In the genomic region with DNA sequence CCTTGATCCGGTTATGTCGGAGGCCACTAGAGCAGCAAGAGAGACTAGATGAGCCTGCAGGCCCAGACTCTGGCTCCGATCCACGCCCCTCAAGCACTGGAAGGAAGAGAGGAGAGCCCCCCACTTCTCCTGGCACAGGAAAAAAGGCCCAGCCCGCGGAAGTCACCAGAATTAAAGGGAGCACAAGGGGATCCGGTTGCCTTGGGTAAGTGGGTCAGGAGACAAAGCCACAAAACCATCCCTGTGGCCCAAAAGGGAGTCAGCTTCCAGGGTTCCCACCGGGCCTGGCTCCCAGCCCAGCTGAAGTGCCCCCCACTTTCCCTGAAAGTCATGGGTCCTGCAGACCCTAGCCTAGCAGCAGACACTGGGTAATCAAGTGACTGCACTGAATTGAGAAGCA, we compare ENCODE assay signal across 22 mouse cellular contexts. TPM values are rescaled to one million over a fixed set of nuclear protein-coding genes. Genes with fewer than 3 reads are reported as not detected.
DNase-seq lines count a peak whose midpoint lies in the region; ATAC-seq lines count a peak whose summit lies in the region.
"Had no signal": no experiment of that assay in that cellular context is flagged by ENCODE, and none has a peak within 500 bp of the region (broad histone marks: within the 10 kb centered on the region; RNA-seq: fewer than 3 reads in every experiment).

No protein-coding gene starts in this region.

- no peaks in the 10 kb centered on the region for H3K27me3 ChIP-seq in hindbrain, embryonic 16.5 days (replicated peaks; ENCODE audit: control insufficient read depth, insufficient read depth, low read length)
- no peaks in the 10 kb centered on the region for H3K27me3 ChIP-seq in hindbrain, embryonic 11.5 days (ENCODE audit: control insufficient read depth, insufficient read depth, low read length)
- H3K27me3 ChIP-seq: forebrain, embryonic 15.5 days; liver, embryonic 13.5 days; midbrain, embryonic 15.5 days had no signal

- DNase-seq in cerebellum, adult 8-10 months: peak; percentile 4
- DNase-seq in hindbrain, embryonic 11.5 days (ENCODE audit: low spot score): no peak
- DNase-seq in lung, postnatal 10 days: peak; percentile 42
- no peak for DNase-seq in lung, postnatal 4 days
- DNase-seq in right cerebral cortex, postnatal 4 days: peak; percentile 46
- no peak for DNase-seq in right cerebral cortex, adult 18-20 months
- DNase-seq: adrenal gland, adult 8-10 months; embryo, embryonic 11 days; kidney, adult 11 months; liver, embryonic 13.5 days; lung, adult 2 months; thymus, adult 18-20 months; thymus, postnatal 36 days had no signal

- ATAC-seq in cerebellum, adult (ENCODE audit: insufficient number of reproducible peaks, low FRiP score, low TSS enrichment): no peak
- ATAC-seq in hindbrain, embryonic 16.5 days: peak; percentile 66; the same call in 1 of the 2 replicates
- ATAC-seq in hindbrain, embryonic 11.5 days (ENCODE audit: low FRiP score): no peak
- ATAC-seq: activated CD4-positive, CD25-positive, alpha-beta regulatory T cell, adult 4 months; forebrain, embryonic 15.5 days; midbrain, embryonic 15.5 days had no signal

- WGBS in hindbrain, embryonic 16.5 days: 64% methylated on average over 8 of the region's 8 CpGs
- WGBS in hindbrain, embryonic 11.5 days: 90% methylated on average over 8 of the region's 8 CpGs

- H3K4me2 ChIP-seq in hindbrain, embryonic 16.5 days (ENCODE audit: low read length): no peak overlapping the region
- H3K4me2 ChIP-seq in hindbrain, embryonic 11.5 days (replicated peaks; ENCODE audit: low read depth, low read length): no peak overlapping the region
- H3K4me2 ChIP-seq: forebrain, embryonic 15.5 days; liver, embryonic 13.5 days; midbrain, embryonic 15.5 days had no signal

- H3K9ac ChIP-seq in hindbrain, embryonic 16.5 days (ENCODE audit: low read depth, low read length): no peak overlapping the region
- no peak overlapping the region for H3K9ac ChIP-seq in hindbrain, embryonic 11.5 days (ENCODE audit: low read depth, low read length)
- H3K9ac ChIP-seq: forebrain, embryonic 15.5 days; liver, embryonic 13.5 days; midbrain, embryonic 15.5 days had no signal

- H3K36me3 ChIP-seq in hindbrain, embryonic 16.5 days (ENCODE audit: control insufficient read depth, insufficient read depth, low read length): no peaks in the 10 kb centered on the region
- H3K36me3 ChIP-seq in hindbrain, embryonic 11.5 days (ENCODE audit: control insufficient read depth, insufficient read depth, low read length): no peaks in the 10 kb centered on the region
- H3K36me3 ChIP-seq: forebrain, embryonic 15.5 days; heart, embryonic 10.5 days; liver, embryonic 13.5 days; midbrain, embryonic 15.5 days had no signal

- H3K9me3 ChIP-seq in hindbrain, embryonic 16.5 days (ENCODE audit: control insufficient read depth, low read length): no peaks in the 10 kb centered on the region
- H3K9me3 ChIP-seq in hindbrain, embryonic 11.5 days (ENCODE audit: control insufficient read depth, low read length): no peaks in the 10 kb centered on the region
- H3K9me3 ChIP-seq: forebrain, embryonic 15.5 days; heart, embryonic 10.5 days; liver, embryonic 13.5 days; megakaryocyte, embryonic 14.5 days; midbrain, embryonic 15.5 days had no signal

- H3K27ac ChIP-seq in hindbrain, embryonic 16.5 days (ENCODE audit: low read depth, low read length): no peak overlapping the region
- H3K27ac ChIP-seq in hindbrain, embryonic 11.5 days (ENCODE audit: low read depth, low read length): no peak overlapping the region
- H3K27ac ChIP-seq: forebrain, embryonic 15.5 days; heart, embryonic 10.5 days; kidney, postnatal 0 days; layer of hippocampus, adult 2 months; liver, embryonic 13.5 days; midbrain, embryonic 15.5 days had no signal

- peaks cover 3% of the 10 kb centered on the region for H3K4me1 ChIP-seq in hindbrain, embryonic 16.5 days (ENCODE audit: control insufficient read depth, insufficient read depth, low read depth, low read length)
- no peaks in the 10 kb centered on the region for H3K4me1 ChIP-seq in hindbrain, embryonic 11.5 days (replicated peaks; ENCODE audit: control insufficient read depth, insufficient read depth, low read length)
- H3K4me1 ChIP-seq: liver, embryonic 13.5 days had no signal

- H3K4me3 ChIP-seq in hindbrain, embryonic 16.5 days (ENCODE audit: low read length): no peak overlapping the region
- no peak overlapping the region for H3K4me3 ChIP-seq in hindbrain, embryonic 11.5 days (ENCODE audit: low read depth, low read length)
- H3K4me3 ChIP-seq: forebrain, embryonic 15.5 days; heart, embryonic 10.5 days; layer of hippocampus, adult 2 months; liver, embryonic 13.5 days; megakaryocyte, embryonic 14.5 days; midbrain, embryonic 15.5 days had no signal

RNA-seq across cellular contexts. Expression of a gene that starts 35.9 kb away (rescaled TPM):
- 12.3 and 13.2 TPM in 2 replicates for polyA plus RNA-seq in hindbrain, embryonic 16.5 days (2015; fragmentation: Nextera tagmentation; extraction: Ambion mirVana)
- 40.3 and 40.9 TPM in 2 replicates for polyA plus RNA-seq in hindbrain, embryonic 11.5 days (2014; fragmentation: Nextera tagmentation; extraction: Ambion mirVana)

RNA-seq across cellular contexts. Expression of a gene that starts 42.5 kb away (rescaled TPM):
- 12.8 and 13.4 TPM in 2 replicates for polyA plus RNA-seq in hindbrain, embryonic 16.5 days (2015; fragmentation: Nextera tagmentation; extraction: Ambion mirVana)
- polyA plus RNA-seq in hindbrain, embryonic 11.5 days (2014; fragmentation: Nextera tagmentation; extraction: Ambion mirVana): 6.8 and 10.8 TPM in 2 replicates

Comparison
In these comparisons a context has a peak if more than half of its experiments do, and no peak if none do; other contexts are left out.
1. DNase-seq: peak in cerebellum, adult 8-10 months (single experiment), lung, postnatal 10 days (single experiment) and right cerebral cortex, postnatal 4 days (single experiment); none in hindbrain, embryonic 11.5 days (single experiment), lung, postnatal 4 days (0 of 2) and right cerebral cortex, adult 18-20 months (single experiment).